Mouse (Mus musculus): ENCODE results near the gene Sumo2. TPM values are rescaled to one million over a fixed set of nuclear protein-coding genes. Genes with fewer than 3 reads are reported as not detected.

Gene Sumo2
- 100 to 1,000 TPM; 259 to 284 TPM for total RNA-seq (2023)

GRCm38 (mm10) chr11:115536038-115536681 is at the start of gene Sumo2:
Gene Sumo2 (minus strand): TSS chr11:115536276.

DNA sequence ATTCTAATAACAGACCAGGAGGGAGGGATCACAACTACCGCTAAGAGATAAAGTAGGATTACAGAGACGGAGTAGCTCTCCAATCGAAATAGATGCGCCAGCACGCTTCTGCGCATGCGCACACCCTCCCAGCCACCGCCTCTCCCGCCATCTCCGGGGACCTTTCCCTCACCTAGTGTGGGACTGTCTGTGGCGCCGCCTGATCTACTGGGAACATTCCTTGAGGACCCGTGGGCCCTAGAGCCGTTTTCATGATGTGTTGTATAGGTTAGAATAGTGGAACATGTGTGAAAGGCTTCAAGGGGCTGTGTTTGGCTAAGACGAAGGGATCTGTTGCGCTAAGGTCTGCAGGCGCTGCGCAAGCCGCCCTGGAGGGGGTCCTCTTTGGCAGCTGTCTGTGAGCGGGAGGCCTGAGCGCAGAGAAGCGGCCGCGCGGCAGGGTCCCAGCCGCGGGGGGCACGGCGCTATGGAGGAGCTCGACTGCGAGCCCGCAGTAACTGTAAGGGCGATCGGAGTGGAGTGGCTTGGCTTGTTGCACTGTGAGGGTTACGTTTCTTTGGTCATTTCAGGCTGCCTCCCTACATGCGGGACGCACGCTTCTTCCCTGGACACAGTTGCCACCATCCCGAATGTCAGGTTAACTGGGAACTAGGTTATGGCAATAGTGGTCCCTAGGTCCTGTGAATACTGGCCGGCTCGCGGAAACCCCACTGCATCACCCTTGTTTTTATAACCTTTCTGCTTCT is 28.2 kb upstream of the Sumo2 start, which contains the start of gene Nup85:
TSS of gene Nup85 (plus strand) at position 371 of the 746 bp plus-strand sequence.

DNA sequence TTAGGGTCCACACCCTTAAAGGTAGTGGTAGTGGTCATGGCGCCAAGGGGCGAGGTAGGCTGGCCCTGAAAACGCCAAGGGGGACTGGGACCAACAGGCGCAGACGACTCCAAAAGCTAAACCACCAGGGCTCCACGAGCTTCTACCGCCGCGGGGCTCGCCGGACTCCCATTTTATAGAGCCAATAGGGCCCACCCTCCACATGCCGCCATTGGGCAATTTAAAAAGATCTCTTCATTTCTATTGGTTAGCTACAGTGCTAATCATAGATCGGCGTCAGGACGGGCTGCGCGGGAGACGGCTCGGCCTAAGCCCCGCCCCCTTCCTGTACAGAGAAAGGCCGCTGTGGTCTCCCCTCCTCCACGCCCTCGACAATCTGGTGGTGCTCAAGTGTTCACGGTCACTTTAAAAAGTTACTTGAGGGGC is 21.8 kb downstream of the Sumo2 start, which contains the start of gene Jpt1:
TSS of gene Jpt1 (minus strand) at position 150 of the 426 bp plus-strand sequence.

DNA sequence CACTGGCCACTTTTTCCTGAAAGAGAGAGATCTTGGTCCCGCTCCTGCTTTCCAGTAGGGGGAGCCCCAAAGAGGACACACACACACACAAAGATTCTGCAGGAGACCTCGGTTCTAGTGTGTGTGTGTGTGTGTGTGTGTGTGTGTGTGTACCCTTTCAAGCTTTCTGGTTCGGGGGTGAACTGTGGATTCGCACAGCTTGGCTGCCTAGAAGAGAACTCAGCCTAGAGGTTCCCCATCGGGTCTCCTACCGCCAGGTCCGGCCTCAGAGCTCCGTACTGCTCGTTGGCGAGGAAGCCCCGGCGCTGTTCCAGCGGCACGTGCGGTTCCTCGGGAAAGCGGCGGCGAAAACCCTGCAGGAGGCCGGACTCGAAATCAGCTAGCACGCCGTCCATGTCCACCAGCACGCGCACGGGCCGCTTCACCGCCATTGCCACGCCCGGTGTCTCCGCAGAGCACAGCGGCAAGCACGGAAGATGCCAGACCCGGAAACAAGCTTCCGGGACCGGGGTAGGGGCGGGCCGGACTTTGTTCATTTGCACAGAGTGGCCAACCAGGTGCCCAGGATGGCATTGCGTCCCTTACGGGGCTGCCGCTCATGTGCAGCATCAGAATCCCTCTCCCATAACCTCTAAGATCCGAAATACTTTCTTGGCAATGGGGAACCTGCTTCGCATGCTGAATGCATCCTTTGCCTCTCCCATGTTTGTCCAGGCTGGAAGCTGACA is 44.6 kb downstream of the Sumo2 start, which contains the start of gene Nt5c:
TSS of gene Nt5c (minus strand) at position 507 of the 728 bp plus-strand sequence.

DNA sequence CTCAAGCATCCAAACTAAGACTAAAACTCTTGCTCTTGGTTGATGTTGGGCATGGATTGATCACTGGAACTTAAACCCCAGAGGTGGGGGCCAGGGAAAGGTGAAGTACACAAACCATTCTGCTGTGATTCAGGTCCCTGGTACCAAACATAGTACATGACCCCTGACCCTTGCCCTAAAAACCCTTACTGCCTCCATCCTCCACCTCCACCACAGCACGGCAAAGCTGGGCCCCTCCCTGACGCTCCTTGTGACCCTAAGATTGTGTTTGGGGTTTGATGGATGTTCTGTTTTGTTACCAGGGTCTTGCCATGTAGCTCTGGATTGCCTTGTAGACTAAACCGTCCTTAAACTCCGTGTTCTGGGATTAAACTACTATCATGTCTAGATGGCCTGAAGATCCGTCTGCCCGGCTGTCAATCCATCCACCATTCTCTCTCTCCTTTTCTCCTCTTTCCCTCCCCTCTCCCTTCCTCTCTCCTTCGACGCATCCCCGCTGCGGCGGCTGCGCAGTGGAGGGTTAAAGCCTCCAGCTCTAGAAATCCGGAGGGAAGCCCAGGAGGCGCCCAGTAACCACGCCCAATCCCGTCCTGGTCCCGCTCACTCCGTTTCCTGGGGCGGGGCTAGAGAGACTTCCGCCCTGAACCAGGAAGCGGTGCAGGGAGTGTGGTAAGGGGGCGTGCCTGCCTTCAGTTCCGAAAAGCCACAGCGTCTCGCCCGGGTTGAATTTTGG is 60.9 kb downstream of the Sumo2 start, which contains the start of gene Armc7:
TSS of gene Armc7 (plus strand) at position 643 of the 733 bp plus-strand sequence.

Other genes with a start within 250 kb of the Sumo2 start
- under 1 TPM in 1 of 2 experiments, not detected in 1; 0.33 TPM for gene Fads6, start 238.6 kb downstream of the Sumo2 start, total RNA-seq (2023)
- gene Otop2, start 229.1 kb downstream of the Sumo2 start, total RNA-seq (2023): not detected
- not detected for gene Ush1g, start 214.2 kb downstream of the Sumo2 start, total RNA-seq (2023)
- gene Otop3, start 201.5 kb downstream of the Sumo2 start, total RNA-seq (2023): not detected
- gene Hid1, start 168.5 kb downstream of the Sumo2 start, total RNA-seq (2023): under 1 TPM; 0.49 to 0.71 TPM
- gene Cdr2l, start 154.4 kb downstream of the Sumo2 start, total RNA-seq (2023): not detected
- 10 to 100 TPM; 45.7 to 47.3 TPM for gene Mrpl58, start 132.5 kb downstream of the Sumo2 start, total RNA-seq (2023)
- 100 to 1,000 TPM; 178 to 191 TPM for gene Atp5h, start 116.3 kb downstream of the Sumo2 start, total RNA-seq (2023)
- gene Kctd2, start 116.1 kb downstream of the Sumo2 start, total RNA-seq (2023): 10 to 100 TPM; 45.6 to 46.5 TPM
- not detected for gene Trim80, start 95.7 kb downstream of the Sumo2 start, total RNA-seq (2023)
- not detected for gene Slc16a5, start 73.8 kb downstream of the Sumo2 start, total RNA-seq (2023)
- gene Armc7, start 60.6 kb downstream of the Sumo2 start, total RNA-seq (2023): 10 to 100 TPM; 12.8 to 17.2 TPM
- 10 to 100 TPM; 80.8 to 91.6 TPM for gene Nt5c, start 44.4 kb downstream of the Sumo2 start, total RNA-seq (2023)
- 100 to 1,000 TPM; 204 to 206 TPM for gene Jpt1, start 21.9 kb downstream of the Sumo2 start, total RNA-seq (2023)
- gene Nup85, start 28.2 kb upstream of the Sumo2 start, total RNA-seq (2023): 10 to 100 TPM; 72.6 to 89.3 TPM
- gene Mrps7, start 67.6 kb upstream of the Sumo2 start, total RNA-seq (2023): 10 to 100 TPM; 37.1 to 38.6 TPM
- gene Gga3, start 67.8 kb upstream of the Sumo2 start, total RNA-seq (2023): 100 to 1,000 TPM; 103 to 115 TPM
- gene Mif4gd, start 76.7 kb upstream of the Sumo2 start, total RNA-seq (2023): 100 to 1,000 TPM; 267 to 291 TPM
- gene Slc25a19, start 92.0 kb upstream of the Sumo2 start, total RNA-seq (2023): 100 to 1,000 TPM; 105 to 108 TPM
- 100 to 1,000 TPM; 340 to 343 TPM for gene Grb2, start 172.3 kb upstream of the Sumo2 start, total RNA-seq (2023)
- gene Tmem94, start 229.2 kb upstream of the Sumo2 start, total RNA-seq (2023): 10 to 100 TPM; 52.9 to 61.8 TPM

Measured in B cell, adult 67 days (primary cell).